ENCODE assay signal across 31 mouse cellular contexts in the genomic region with DNA sequence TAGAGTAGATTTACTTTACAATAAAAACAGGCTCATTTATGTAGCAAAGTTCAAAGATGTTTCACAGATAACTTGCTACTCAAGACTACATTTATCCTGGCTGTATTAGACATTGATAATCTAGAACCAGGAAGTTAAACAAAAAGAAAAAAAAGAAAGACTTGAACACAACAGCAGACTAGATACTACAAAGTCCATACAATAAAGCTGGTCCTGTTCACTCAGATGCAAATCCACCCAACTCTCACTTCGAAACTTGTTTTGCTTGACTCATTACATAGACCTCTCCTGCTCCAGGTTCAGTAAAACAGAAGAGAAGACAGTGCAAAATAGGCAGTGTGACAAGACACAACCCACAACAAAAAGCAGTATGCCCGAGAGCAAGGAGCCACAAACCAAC. TPM values are rescaled to one million over a fixed set of nuclear protein-coding genes. Genes with fewer than 3 reads are reported as not detected.
DNase-seq lines count a peak whose midpoint lies in the region; ATAC-seq and TF ChIP-seq lines count a peak whose summit lies in the region.
"Had no signal": no experiment of that assay in that cellular context is flagged by ENCODE, and none has a peak within 500 bp of the region (broad histone marks: within the 10 kb centered on the region; RNA-seq: fewer than 3 reads in every experiment).

No protein-coding gene starts in this region.

- DNase-seq in thymus, postnatal 25 days, result peak; percentile 8
- no peak for DNase-seq in thymus, postnatal 10 days (ENCODE audit: low spot score in 2 of 2)
- peak; percentile 10 for DNase-seq in T-cell, adult 2 months (ENCODE audit: low spot score)
- DNase-seq in naive thymus-derived CD4-positive, alpha-beta T cell, adult 2 months (ENCODE audit: low read depth), result peak; percentile 44
- DNase-seq in spleen, postnatal 14 days (ENCODE audit: low spot score in 2 of 2), result no peak
- DNase-seq in frontal cortex, postnatal 14 days (ENCODE audit: low spot score in 2 of 2), result no peak
- DNase-seq in liver, postnatal 0 days, result no peak
- DNase-seq: adrenal gland, postnatal 25 days; cerebellum, adult 11-12 months; cerebellum, postnatal 14 days; forebrain, postnatal 0 days; gastrocnemius, postnatal 10 days; kidney, adult 11 months; kidney, postnatal 14 days; left cerebral cortex, postnatal 4 days; lung, adult 18-20 months; midbrain, embryonic 14.5 days; retina, postnatal 1 day; right cerebral cortex, postnatal 14 days; thymus, adult 2 months had no signal

- H3K9me3 ChIP-seq in liver, postnatal 0 days (ENCODE audit: low read length), result no peaks in the 10 kb centered on the region
- H3K9me3 ChIP-seq: embryonic facial prominence, embryonic 15.5 days; forebrain, embryonic 12.5 days; heart, embryonic 10.5 days; heart, embryonic 15.5 days; liver, embryonic 12.5 days; neural tube, embryonic 15.5 days had no signal

- H3K4me1 ChIP-seq in liver, postnatal 0 days (ENCODE audit: insufficient read depth), result peaks cover 23% of the 10 kb centered on the region

- no peak for ATAC-seq in liver, postnatal 0 days
- ATAC-seq: forebrain, postnatal 0 days; hindbrain, embryonic 16.5 days; liver, embryonic 12.5 days; lung, postnatal 0 days had no signal

- H3K36me3 ChIP-seq in liver, postnatal 0 days (replicated peaks; ENCODE audit: insufficient read depth, low read length), result no peaks in the 10 kb centered on the region
- H3K36me3 ChIP-seq: embryonic facial prominence, embryonic 15.5 days; heart, embryonic 15.5 days; liver, embryonic 12.5 days; neural tube, embryonic 15.5 days had no signal

- no peak overlapping the region for H3K4me2 ChIP-seq in liver, postnatal 0 days (ENCODE audit: low read depth, low read length)
- H3K4me2 ChIP-seq: embryonic facial prominence, embryonic 15.5 days; forebrain, embryonic 12.5 days; heart, embryonic 15.5 days; liver, embryonic 12.5 days; neural tube, embryonic 15.5 days had no signal

- H3K9ac ChIP-seq in liver, postnatal 0 days (replicated peaks), result no peak overlapping the region
- H3K9ac ChIP-seq: embryonic facial prominence, embryonic 15.5 days; forebrain, embryonic 12.5 days; forebrain, postnatal 0 days; heart, embryonic 15.5 days; liver, embryonic 12.5 days; neural tube, embryonic 15.5 days had no signal

- TF ChIP-seq EP300 in liver, postnatal 0 days (IDR thresholded peaks at IDR 0.05; ENCODE audit: low read depth), result no peak

- H3K27ac ChIP-seq in liver, postnatal 0 days (ENCODE audit: low read depth), result no peak overlapping the region
- H3K27ac ChIP-seq: embryonic facial prominence, embryonic 10.5 days; embryonic facial prominence, embryonic 15.5 days; forebrain, embryonic 12.5 days; heart, embryonic 10.5 days; heart, embryonic 15.5 days; left cerebral cortex, adult 2 months; liver, embryonic 12.5 days; macrophage; neural tube, embryonic 15.5 days had no signal

- no peak for TF ChIP-seq CTCF in liver, postnatal 0 days (IDR thresholded peaks at IDR 0.05; ENCODE audit: low read depth)

- no peak overlapping the region for H3K4me3 ChIP-seq in liver, postnatal 0 days (ENCODE audit: low read depth, low read length)
- H3K4me3 ChIP-seq: embryonic facial prominence, embryonic 10.5 days; embryonic facial prominence, embryonic 15.5 days; forebrain, embryonic 12.5 days; heart, embryonic 10.5 days; heart, embryonic 15.5 days; left cerebral cortex, adult 2 months; liver, embryonic 12.5 days; neural tube, embryonic 15.5 days had no signal

- no peaks in the 10 kb centered on the region for H3K27me3 ChIP-seq in liver, postnatal 0 days (ENCODE audit: insufficient read depth, low read length)
- H3K27me3 ChIP-seq: embryonic facial prominence, embryonic 15.5 days; forebrain, embryonic 12.5 days; heart, embryonic 15.5 days; liver, embryonic 12.5 days; neural tube, embryonic 15.5 days had no signal

- WGBS in liver, postnatal 0 days (ENCODE audit: insufficient replicate concordance), result 82% methylated on average over 2 of the region's 2 CpGs

RNA-seq across cellular contexts. Expression of gene Npepps, which starts 5.1 kb away (rescaled TPM):
- polyA plus RNA-seq in liver, postnatal 0 days (2015; fragmentation: Nextera tagmentation; extraction: Ambion mirVana), result 11.3 and 16.5 TPM in 2 replicates

RNA-seq across cellular contexts. Expression of gene Mrpl45, which starts 40.2 kb away (rescaled TPM):
- polyA plus RNA-seq in liver, postnatal 0 days (2015; fragmentation: Nextera tagmentation; extraction: Ambion mirVana), result 18.3 and 19.8 TPM in 2 replicates

Comparison
In these comparisons a context has a peak if more than half of its experiments do, and no peak if none do; other contexts are left out.
1. DNase-seq: peak in thymus, postnatal 25 days (single experiment), T-cell, adult 2 months (single experiment) and naive thymus-derived CD4-positive, alpha-beta T cell, adult 2 months (single experiment); none in thymus, postnatal 10 days (0 of 2), spleen, postnatal 14 days (0 of 2), frontal cortex, postnatal 14 days (0 of 2) and liver, postnatal 0 days (single experiment).